Comparison of ENCODE assay signal across 9 mouse cellular contexts in the genomic region with DNA sequence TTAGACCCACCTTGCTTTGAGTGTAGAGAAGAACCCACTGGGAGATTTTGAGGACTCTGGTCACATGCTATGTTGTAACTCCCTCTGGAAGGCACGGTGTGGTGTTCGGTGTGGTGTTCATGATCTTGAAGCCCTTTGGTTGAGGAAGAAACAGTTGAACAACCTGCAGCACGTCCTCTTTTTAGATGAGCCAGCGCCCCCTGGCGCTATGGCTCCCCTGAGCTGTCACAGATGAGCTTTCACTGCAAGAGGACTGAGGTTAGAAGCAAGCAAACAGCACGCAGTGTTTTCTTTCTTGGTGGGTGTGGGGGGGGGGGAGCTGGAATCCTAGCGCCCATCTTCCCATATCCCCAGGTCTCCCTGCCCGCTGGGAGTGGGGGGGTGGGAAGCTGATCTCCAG.
DNase-seq lines count a peak whose midpoint lies in the region; TF ChIP-seq lines count a peak whose summit lies in the region.
"Had no signal": no experiment of that assay in that cellular context is flagged by ENCODE, and none has a peak within 500 bp of the region (broad histone marks: within the 10 kb centered on the region; RNA-seq: fewer than 3 reads in every experiment).

No protein-coding gene starts in this region.

- no peak overlapping the region for H3K27ac ChIP-seq in layer of hippocampus, adult 2 months
- H3K27ac ChIP-seq: limb, embryonic 13.5 days had no signal

- peak; percentile 73 for TF ChIP-seq CTCF in layer of hippocampus, adult 2 months (conservative IDR thresholded peaks at IDR 0.05)

- intact Hi-C loops in gastrocnemius, postnatal 36 days (cut with DNase I): loop anchor here (2.0 to 10.0 kb wide), 2 partner anchors 141 to 227 kb away; no protein-coding TSS in a partner anchor

- peak; percentile 22 for DNase-seq in thymus, postnatal 14 days
- DNase-seq in thymus, adult 18-20 months: no peak
- peak; percentile 42 to 55 for DNase-seq in cerebellum, postnatal 36 days
- DNase-seq in gastrocnemius, postnatal 36 days: peak; percentile 24 to 40
- DNase-seq in layer of hippocampus, adult 2 months (ENCODE audit: low spot score in 2 of 2): peak; percentile 51 to 69
- DNase-seq in lung, postnatal 25 days (ENCODE audit: low spot score): peak; percentile 29
- DNase-seq in right cerebral cortex, postnatal 10 days (ENCODE audit: low spot score in 2 of 2): peak; percentile 64 to 80
- no peak for DNase-seq in spleen, postnatal 36 days (ENCODE audit: low spot score in 2 of 2)

- no peak overlapping the region for H3K4me3 ChIP-seq in layer of hippocampus, adult 2 months
- H3K4me3 ChIP-seq: limb, embryonic 13.5 days had no signal

Comparison
In these comparisons a context has a peak if more than half of its experiments do, and no peak if none do; other contexts are left out.
1. DNase-seq: peak in thymus, postnatal 14 days (single experiment), cerebellum, postnatal 36 days (2 of 2), gastrocnemius, postnatal 36 days (2 of 2), layer of hippocampus, adult 2 months (2 of 2), lung, postnatal 25 days (single experiment) and right cerebral cortex, postnatal 10 days (2 of 2); none in thymus, adult 18-20 months (0 of 2) and spleen, postnatal 36 days (0 of 2).